Comparison of ENCODE assay signal across 11 mouse cellular contexts in genomic region chr10:5305555-5305954, GRCm38 (mm10).
DNase-seq lines count a peak whose midpoint lies in the region; ATAC-seq and TF ChIP-seq lines count a peak whose summit lies in the region.
"Had no signal": no experiment of that assay in that cellular context is flagged by ENCODE, and none has a peak within 500 bp of the region (broad histone marks: within the 10 kb centered on the region; RNA-seq: fewer than 3 reads in every experiment).

No protein-coding gene starts in this region.

- H3K36me3 ChIP-seq in limb, embryonic 14.5 days (ENCODE audit: control insufficient read depth, insufficient read depth, low read length) = no peaks in the 10 kb centered on the region
- no peaks in the 10 kb centered on the region for H3K36me3 ChIP-seq in forebrain, embryonic 14.5 days (ENCODE audit: control insufficient read depth, insufficient read depth, low read length)
- H3K36me3 ChIP-seq: hindbrain, embryonic 15.5 days had no signal

- ATAC-seq in CD4-positive, CD25-positive, alpha-beta regulatory T cell, adult 4 months = no peak
- peak; percentile 67 for ATAC-seq in limb, embryonic 14.5 days (ENCODE audit: low FRiP score, low read depth)
- ATAC-seq in forebrain, embryonic 14.5 days = no peak

- 14% methylated on average over 6 of the region's 6 CpGs for WGBS in limb, embryonic 14.5 days
- 61% methylated on average over 6 of the region's 6 CpGs for WGBS in forebrain, embryonic 14.5 days

- H3K27me3 ChIP-seq in limb, embryonic 14.5 days (ENCODE audit: control insufficient read depth, insufficient read depth, low read length) = no peaks in the 10 kb centered on the region
- no peaks in the 10 kb centered on the region for H3K27me3 ChIP-seq in forebrain, embryonic 14.5 days (replicated peaks; ENCODE audit: control insufficient read depth, insufficient read depth, low read length)
- H3K27me3 ChIP-seq: hindbrain, embryonic 15.5 days had no signal

- H3K4me3 ChIP-seq in limb, embryonic 14.5 days (replicated peaks; ENCODE audit: low read length) = no peak overlapping the region
- no peak overlapping the region for H3K4me3 ChIP-seq in forebrain, embryonic 14.5 days (ENCODE audit: low read depth, low read length)
- H3K4me3 ChIP-seq: hindbrain, embryonic 15.5 days had no signal

- TF ChIP-seq POLR2A in limb, embryonic 14.5 days (IDR thresholded peaks at IDR 0.05; ENCODE audit: borderline replicate concordance, extremely low read depth, insufficient read depth, insufficient read length) = no peak

- H3K4me1 ChIP-seq in limb, embryonic 14.5 days (ENCODE audit: control insufficient read depth, insufficient read depth, low read length) = peaks cover 14% of the 10 kb centered on the region
- no peaks in the 10 kb centered on the region for H3K4me1 ChIP-seq in forebrain, embryonic 14.5 days (ENCODE audit: control insufficient read depth, insufficient read depth, low read length)

- DNase-seq in CD4-positive, CD25-positive, alpha-beta regulatory T cell, adult 2 months (ENCODE audit: low read depth, low spot score) = peak; percentile 5
- peak; percentile 15 for DNase-seq in ovary, postnatal 36 days (ENCODE audit: low spot score)
- DNase-seq in ovary, adult 18-20 months (ENCODE audit: low spot score) = no peak
- peak; percentile 63 for DNase-seq in limb, embryonic 14.5 days (ENCODE audit: low spot score)
- DNase-seq in forebrain, embryonic 14.5 days (ENCODE audit: low spot score) = no peak
- no peak for DNase-seq in retina, postnatal 1 day
- no peak for DNase-seq in thymus, postnatal 36 days
- DNase-seq: B cell, adult 2 months; thymus, adult 18-20 months had no signal

- no peak overlapping the region for H3K9ac ChIP-seq in limb, embryonic 14.5 days (ENCODE audit: low read depth, low read length, severe bottlenecking)
- no peak overlapping the region for H3K9ac ChIP-seq in forebrain, embryonic 14.5 days (ENCODE audit: low read length)
- H3K9ac ChIP-seq: hindbrain, embryonic 15.5 days had no signal

- no peak overlapping the region for H3K4me2 ChIP-seq in limb, embryonic 14.5 days (replicated peaks; ENCODE audit: low read depth, low read length, severe bottlenecking)
- no peak overlapping the region for H3K4me2 ChIP-seq in forebrain, embryonic 14.5 days (ENCODE audit: low read length)
- H3K4me2 ChIP-seq: hindbrain, embryonic 15.5 days had no signal

- H3K27ac ChIP-seq in limb, embryonic 14.5 days (replicated peaks; ENCODE audit: low read depth, low read length) = peak overlapping the region; percentile 55
- no peak overlapping the region for H3K27ac ChIP-seq in forebrain, embryonic 14.5 days (ENCODE audit: low read depth, low read length)
- H3K27ac ChIP-seq: hindbrain, embryonic 15.5 days had no signal

- H3K9me3 ChIP-seq in limb, embryonic 14.5 days (ENCODE audit: control insufficient read depth, low read length) = no peaks in the 10 kb centered on the region
- no peaks in the 10 kb centered on the region for H3K9me3 ChIP-seq in forebrain, embryonic 14.5 days (replicated peaks; ENCODE audit: control insufficient read depth, low read length)
- H3K9me3 ChIP-seq: hindbrain, embryonic 15.5 days had no signal

Comparison
In these comparisons a context has a peak if more than half of its experiments do, and no peak if none do; other contexts are left out.
1. DNase-seq: peak in CD4-positive, CD25-positive, alpha-beta regulatory T cell, adult 2 months (single experiment), ovary, postnatal 36 days (single experiment) and limb, embryonic 14.5 days (single experiment); none in ovary, adult 18-20 months (single experiment), forebrain, embryonic 14.5 days (single experiment), retina, postnatal 1 day (single experiment) and thymus, postnatal 36 days (0 of 2).